Comparison of ENCODE assay signal across 24 mouse cellular contexts in the genomic region with DNA sequence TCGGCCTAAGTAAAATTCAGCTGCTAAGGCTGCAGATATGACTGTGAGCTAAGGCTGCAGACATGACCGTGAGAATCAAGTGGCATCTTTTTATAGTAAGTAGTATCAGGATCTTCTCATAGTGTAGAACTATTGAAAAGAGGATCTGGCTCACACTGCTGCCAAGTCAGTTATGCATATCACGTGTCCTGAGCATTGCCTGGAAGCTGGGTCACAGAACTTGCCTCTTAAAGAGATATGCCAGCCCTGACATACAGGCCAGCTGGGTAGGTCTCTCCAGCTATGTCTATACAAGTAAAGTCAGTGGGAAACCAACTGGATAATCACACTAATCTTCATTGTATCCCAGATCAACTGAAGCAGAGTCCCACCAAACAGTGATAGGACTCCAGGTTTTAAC.
A peak's percentile ranks its signal among the peaks of the same experiment; 100 is the strongest.
DNase-seq lines count a peak whose midpoint lies in the region; ATAC-seq and TF ChIP-seq lines count a peak whose summit lies in the region.
"Had no signal": no experiment of that assay in that cellular context is flagged by ENCODE, and none has a peak within 500 bp of the region (broad histone marks: within the 10 kb centered on the region; RNA-seq: fewer than 3 reads in every experiment).

No protein-coding gene starts in this region.

- H3K4me2 ChIP-seq in liver, embryonic 12.5 days: no peak overlapping the region
- no peak overlapping the region for H3K4me2 ChIP-seq in heart, embryonic 16.5 days (ENCODE audit: low read depth, low read length)
- H3K4me2 ChIP-seq: embryonic facial prominence, embryonic 13.5 days; forebrain, embryonic 13.5 days; hindbrain, embryonic 13.5 days had no signal

- WGBS in liver, adult 2 months: 37% methylated on average over 3 of the region's 3 CpGs
- 60% methylated on average over 3 of the region's 3 CpGs for WGBS in liver, embryonic 12.5 days (ENCODE audit: insufficient replicate concordance)
- 32% methylated on average over 3 of the region's 3 CpGs for WGBS in heart, embryonic 16.5 days

- no peak for TF ChIP-seq POLR2A in liver, adult 2 months (IDR thresholded peaks at IDR 0.05; ENCODE audit: extremely low read depth, insufficient read depth, low read length)

- no peak overlapping the region for H3K9ac ChIP-seq in liver, adult 2 months (ENCODE audit: low read depth, low read length)
- no peak overlapping the region for H3K9ac ChIP-seq in liver, embryonic 12.5 days
- no peak overlapping the region for H3K9ac ChIP-seq in heart, embryonic 16.5 days (ENCODE audit: low read length)
- H3K9ac ChIP-seq: embryonic facial prominence, embryonic 13.5 days; forebrain, embryonic 13.5 days; hindbrain, embryonic 13.5 days had no signal

- H3K27ac ChIP-seq in liver, adult 2 months (replicated peaks; ENCODE audit: insufficient read depth, low read depth, low read length): no peak overlapping the region
- H3K27ac ChIP-seq in liver, embryonic 12.5 days: no peak overlapping the region
- peak overlapping the region; percentile 32; the same call in 1 of the 2 replicates for H3K27ac ChIP-seq in heart, embryonic 16.5 days (ENCODE audit: low read length)
- H3K27ac ChIP-seq: embryonic facial prominence, embryonic 13.5 days; forebrain, embryonic 13.5 days; heart, adult 2 months; hindbrain, embryonic 13.5 days; kidney, postnatal 0 days; left cerebral cortex, adult 2 months; midbrain, embryonic 10.5 days; stomach, postnatal 0 days had no signal

- no peak for TF ChIP-seq CTCF in liver, adult 2 months (IDR thresholded peaks at IDR 0.05; ENCODE audit: low read depth, low read length)

- H3K36me3 ChIP-seq in liver, adult 2 months (ENCODE audit: control insufficient read depth, insufficient read depth, low read length): no peaks in the 10 kb centered on the region
- no peaks in the 10 kb centered on the region for H3K36me3 ChIP-seq in liver, embryonic 12.5 days
- H3K36me3 ChIP-seq in heart, embryonic 16.5 days (ENCODE audit: control insufficient read depth, insufficient read depth): no peaks in the 10 kb centered on the region
- H3K36me3 ChIP-seq: embryonic facial prominence, embryonic 13.5 days; hindbrain, embryonic 13.5 days; midbrain, embryonic 10.5 days had no signal

- no peaks in the 10 kb centered on the region; the same call in 1 of the 2 replicates for H3K27me3 ChIP-seq in liver, adult 2 months (ENCODE audit: control insufficient read depth, insufficient read depth, low read length)
- H3K27me3 ChIP-seq in liver, embryonic 12.5 days (replicated peaks): no peaks in the 10 kb centered on the region
- H3K27me3 ChIP-seq in heart, embryonic 16.5 days (ENCODE audit: control insufficient read depth, insufficient read depth, low read length): no peaks in the 10 kb centered on the region
- H3K27me3 ChIP-seq: embryonic facial prominence, embryonic 13.5 days; forebrain, embryonic 13.5 days; hindbrain, embryonic 13.5 days had no signal

- H3K9me3 ChIP-seq in liver, embryonic 12.5 days (replicated peaks): no peaks in the 10 kb centered on the region
- no peaks in the 10 kb centered on the region for H3K9me3 ChIP-seq in heart, embryonic 16.5 days (replicated peaks; ENCODE audit: control insufficient read depth, low read length)
- H3K9me3 ChIP-seq: embryonic facial prominence, embryonic 13.5 days; forebrain, embryonic 13.5 days; hindbrain, embryonic 13.5 days; midbrain, embryonic 10.5 days had no signal

- peaks cover 5% of the 10 kb centered on the region for H3K4me1 ChIP-seq in liver, adult 2 months (ENCODE audit: control insufficient read depth, insufficient read depth, low read length)
- no peaks in the 10 kb centered on the region for H3K4me1 ChIP-seq in liver, embryonic 12.5 days
- H3K4me1 ChIP-seq in heart, embryonic 16.5 days (ENCODE audit: control insufficient read depth, insufficient read depth, low read length): peaks cover 8% of the 10 kb centered on the region
- H3K4me1 ChIP-seq: embryonic facial prominence, embryonic 13.5 days; forebrain, embryonic 13.5 days; hindbrain, embryonic 13.5 days; midbrain, embryonic 10.5 days had no signal

- DNase-seq in gastrocnemius, adult 18-20 months (ENCODE audit: low spot score): peak; percentile 40
- no peak for DNase-seq in gastrocnemius, postnatal 10 days
- peak; percentile 71 for DNase-seq in liver, adult 2 months (ENCODE audit: extremely low read depth, low read depth, low spot score)
- peak; percentile 27 for DNase-seq in skeletal muscle tissue, adult 2 months (ENCODE audit: low read depth, low spot score)
- DNase-seq in urinary bladder, postnatal 4 days (ENCODE audit: low spot score in 2 of 2): no peak
- DNase-seq: adrenal gland, postnatal 36 days; cerebellum, adult 11 months; cerebellum, postnatal 10 days; kidney, adult 18-20 months; thymus, adult 2 months; thymus, postnatal 4 days had no signal

- no peaks in the 10 kb centered on the region for H3K79me2 ChIP-seq in liver, adult 2 months (ENCODE audit: control insufficient read depth, insufficient read depth, low read length)

- no peak overlapping the region for H3K4me3 ChIP-seq in liver, adult 2 months (ENCODE audit: insufficient read depth, low read depth, low read length)
- H3K4me3 ChIP-seq in liver, embryonic 12.5 days: no peak overlapping the region
- H3K4me3 ChIP-seq in heart, embryonic 16.5 days (ENCODE audit: low read length): no peak overlapping the region
- H3K4me3 ChIP-seq: embryonic facial prominence, embryonic 13.5 days; forebrain, embryonic 13.5 days; heart, adult 2 months; hindbrain, embryonic 13.5 days; left cerebral cortex, adult 2 months; midbrain, embryonic 10.5 days had no signal

- ATAC-seq in liver, embryonic 12.5 days: no peak
- ATAC-seq in heart, embryonic 16.5 days (replicated peaks; ENCODE audit: extremely low read depth, insufficient read depth, low FRiP score): peak; percentile 92
- ATAC-seq: CD4-positive, CD25-positive, alpha-beta regulatory T cell, adult 4 months; forebrain, embryonic 13.5 days; lung, postnatal 0 days; midbrain, embryonic 16.5 days had no signal

Comparison
In these comparisons a context has a peak if more than half of its experiments do, and no peak if none do; other contexts are left out.
1. DNase-seq: peak in gastrocnemius, adult 18-20 months (single experiment), liver, adult 2 months (single experiment) and skeletal muscle tissue, adult 2 months (single experiment); none in gastrocnemius, postnatal 10 days (single experiment) and urinary bladder, postnatal 4 days (0 of 2).